Mouse (Mus musculus): ENCODE measurements around the gene Hic1. TPM values are rescaled to one million over a fixed set of nuclear protein-coding genes. Genes with fewer than 3 reads are reported as not detected.
A peak's percentile ranks its signal among the peaks of the same experiment; 100 is the strongest.

Hic1 gene
- polyA plus RNA-seq, 1 experiment from 2014 or later = 6.4 TPM

DNA sequence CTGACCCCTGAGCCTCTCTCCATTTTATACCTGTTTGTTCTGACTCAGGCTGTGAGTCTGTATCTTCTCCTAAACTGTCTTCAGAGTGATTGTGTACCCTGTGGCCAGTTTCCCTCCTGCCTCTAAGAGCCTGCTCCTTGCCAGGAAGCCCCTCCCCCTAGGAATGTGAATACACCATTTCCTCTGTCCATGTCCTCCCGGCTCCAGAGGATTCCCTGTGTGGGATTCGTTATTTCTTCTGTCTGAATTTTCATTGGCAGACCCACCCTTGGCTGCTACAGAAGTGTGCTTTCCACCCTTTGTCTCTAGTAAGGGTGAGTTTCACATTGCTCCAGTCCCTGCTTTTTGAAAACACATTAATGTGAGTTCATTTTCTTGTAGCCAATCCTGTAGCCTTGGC lies 35.4 kb downstream of the Hic1 start:
- Histone ChIP-seq H3K9me3 (ENCODE audit: control insufficient read depth, low read length) (no peaks in the 10 kb centered on the region), H3K27ac (replicated peaks in 1 of 2; ENCODE audit: control insufficient read depth in 1 of 2, insufficient read depth in 1 of 2, low read depth in 2 of 2, low read length in 2 of 2) (peak overlapping the region; percentile 69 to 77), H3K4me3 (ENCODE audit: control insufficient read depth in 1 of 2, insufficient read depth in 1 of 2, low read depth in 1 of 2, low read length in 2 of 2) (no peak overlapping the region), H3K27me3 (ENCODE audit: control insufficient read depth, insufficient read depth, low read length) (no peaks in the 10 kb centered on the region), H3K36me3 (ENCODE audit: control insufficient read depth, insufficient read depth, low read length) (0 out of 2 replicates have a peak, but pooled peaks cover 4% of the 10 kb centered on the region), H3K4me2 (ENCODE audit: low read length) (no peak overlapping the region), H3K9ac (ENCODE audit: low read length) (peak overlapping the region; percentile 48), H3K4me1 (ENCODE audit: control insufficient read depth in 2 of 2, insufficient read depth in 2 of 2, low read length in 2 of 2) (peaks cover 25 to 44% of the 10 kb centered on the region in 2 experiments)
- ATAC-seq (ENCODE audit: insufficient number of reproducible peaks, insufficient read depth, low FRiP score, low read depth) = peak; percentile 44; the same call in 1 of the 2 replicates
- WGBS = 3% methylated on average over 2 of the region's 2 CpGs

DNA sequence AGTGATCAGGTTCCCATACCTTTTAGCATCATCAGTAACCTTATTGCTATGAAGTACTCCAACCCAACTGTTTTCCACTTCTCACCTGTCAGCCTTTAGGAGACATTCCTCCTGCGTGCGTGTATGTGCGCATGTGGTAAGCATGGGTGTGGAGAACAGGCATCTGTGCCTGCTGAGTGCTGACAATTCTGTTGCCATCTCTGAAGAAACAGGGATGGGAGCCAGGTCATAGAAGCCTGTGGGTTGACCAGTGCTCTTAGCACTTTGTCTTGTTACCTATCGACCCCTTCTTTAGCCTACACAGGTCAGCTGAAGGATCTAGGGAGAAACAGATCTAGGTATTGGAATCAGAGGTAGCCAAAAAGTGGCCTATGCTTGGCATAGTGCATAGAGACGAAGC lies 35.9 kb downstream of the Hic1 start:
- H3K27ac ChIP-seq (replicated peaks in 1 of 2; ENCODE audit: control insufficient read depth in 1 of 2, insufficient read depth in 1 of 2, low read depth in 2 of 2, low read length in 2 of 2) = peak overlapping the region; percentile 69 to 77
- H3K9ac ChIP-seq (ENCODE audit: low read length) = peak overlapping the region; percentile 48
- no peaks in the 10 kb centered on the region for H3K27me3 ChIP-seq (ENCODE audit: control insufficient read depth, insufficient read depth, low read length)
- H3K9me3 ChIP-seq (ENCODE audit: control insufficient read depth, low read length) = no peaks in the 10 kb centered on the region
- no peak for ATAC-seq (ENCODE audit: insufficient number of reproducible peaks, insufficient read depth, low FRiP score, low read depth)
- H3K4me1 ChIP-seq (ENCODE audit: control insufficient read depth in 2 of 2, insufficient read depth in 2 of 2, low read length in 2 of 2) = peaks cover 20 to 38% of the 10 kb centered on the region in 2 experiments
- 80% methylated on average over 5 of the region's 5 CpGs for WGBS
- no peak overlapping the region for H3K4me2 ChIP-seq (ENCODE audit: low read length)
- 0 out of 2 replicates have a peak, but pooled peaks cover 4% of the 10 kb centered on the region for H3K36me3 ChIP-seq (ENCODE audit: control insufficient read depth, insufficient read depth, low read length)
- H3K4me3 ChIP-seq (ENCODE audit: control insufficient read depth in 1 of 2, insufficient read depth in 1 of 2, low read depth in 1 of 2, low read length in 2 of 2) = no peak overlapping the region

DNA sequence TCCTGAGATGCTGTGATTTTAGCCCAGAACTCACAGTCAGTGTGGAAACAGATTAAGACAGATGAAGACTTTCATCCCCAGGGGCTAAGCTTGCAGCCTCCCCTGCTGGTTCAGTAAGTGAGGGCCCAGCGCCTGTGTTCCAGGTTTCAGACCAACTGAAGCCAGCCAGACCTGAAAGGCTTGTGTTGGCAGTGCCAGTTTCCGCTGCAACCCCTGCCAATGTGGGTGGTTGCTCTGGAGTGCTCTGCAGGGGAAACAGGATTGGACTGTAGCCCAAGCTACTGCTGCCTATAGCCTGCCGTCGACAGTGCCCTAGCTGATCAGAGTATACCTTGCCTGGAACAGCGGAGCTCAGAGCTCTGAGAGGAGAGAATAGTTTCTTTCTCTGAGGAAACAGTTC lies 37.0 kb downstream of the Hic1 start:
- Histone ChIP-seq H3K9me3 (ENCODE audit: control insufficient read depth, low read length) (no peaks in the 10 kb centered on the region), H3K4me3 (ENCODE audit: control insufficient read depth in 1 of 2, insufficient read depth in 1 of 2, low read depth in 1 of 2, low read length in 2 of 2) (no peak overlapping the region), H3K27ac (replicated peaks in 1 of 2; ENCODE audit: control insufficient read depth in 1 of 2, insufficient read depth in 1 of 2, low read depth in 2 of 2, low read length in 2 of 2) (peak overlapping the region in 1 of 2 experiments; percentile 26; a peak in 1 of 4 replicates), H3K27me3 (ENCODE audit: control insufficient read depth, insufficient read depth, low read length) (no peaks in the 10 kb centered on the region), H3K36me3 (ENCODE audit: control insufficient read depth, insufficient read depth, low read length) (no peaks in the 10 kb centered on the region), H3K9ac (ENCODE audit: low read length) (no peak overlapping the region), H3K4me2 (ENCODE audit: low read length) (no peak overlapping the region), H3K4me1 (ENCODE audit: control insufficient read depth in 2 of 2, insufficient read depth in 2 of 2, low read length in 2 of 2) (peaks cover 16 to 31% of the 10 kb centered on the region in 2 experiments)
- peak; percentile 36; the same call in 1 of the 2 replicates for ATAC-seq (ENCODE audit: insufficient number of reproducible peaks, insufficient read depth, low FRiP score, low read depth)
- WGBS = 71% methylated on average over 5 of the region's 5 CpGs

DNA sequence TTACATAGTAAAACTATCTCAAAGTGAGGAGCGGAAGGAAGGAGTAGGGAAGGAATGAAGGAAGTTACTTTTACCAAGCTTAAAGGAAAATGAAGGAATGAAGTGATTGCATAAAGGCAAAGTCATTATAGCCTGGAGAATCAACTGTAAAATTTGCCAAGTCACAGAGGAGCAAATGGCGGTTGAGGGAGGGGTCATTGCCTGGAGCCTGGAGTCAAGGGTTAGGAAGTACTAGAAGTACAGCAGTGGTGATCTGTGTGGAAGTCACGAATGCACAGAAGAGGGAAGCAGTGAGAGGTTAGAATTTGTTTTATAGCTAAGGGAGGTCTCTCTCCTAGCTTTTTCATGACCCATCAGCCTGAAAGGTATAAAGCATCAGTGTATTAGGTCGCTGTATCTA lies 38.0 kb downstream of the Hic1 start:
- no peak overlapping the region for H3K27ac ChIP-seq (replicated peaks in 1 of 2; ENCODE audit: control insufficient read depth in 1 of 2, insufficient read depth in 1 of 2, low read depth in 2 of 2, low read length in 2 of 2)
- no peaks in the 10 kb centered on the region for H3K27me3 ChIP-seq (ENCODE audit: control insufficient read depth, insufficient read depth, low read length)
- H3K36me3 ChIP-seq (ENCODE audit: control insufficient read depth, insufficient read depth, low read length) = no peaks in the 10 kb centered on the region
- no peak for ATAC-seq (ENCODE audit: insufficient number of reproducible peaks, insufficient read depth, low FRiP score, low read depth)
- no peak overlapping the region for H3K4me3 ChIP-seq (ENCODE audit: control insufficient read depth in 1 of 2, insufficient read depth in 1 of 2, low read depth in 1 of 2, low read length in 2 of 2)
- peaks cover 14 to 22% of the 10 kb centered on the region in 2 experiments for H3K4me1 ChIP-seq (ENCODE audit: control insufficient read depth in 2 of 2, insufficient read depth in 2 of 2, low read length in 2 of 2)
- WGBS = 81% methylated on average over 4 of the region's 4 CpGs
- H3K4me2 ChIP-seq (ENCODE audit: low read length) = no peak overlapping the region
- no peaks in the 10 kb centered on the region for H3K9me3 ChIP-seq (ENCODE audit: control insufficient read depth, low read length)
- H3K9ac ChIP-seq (ENCODE audit: low read length) = no peak overlapping the region

DNA sequence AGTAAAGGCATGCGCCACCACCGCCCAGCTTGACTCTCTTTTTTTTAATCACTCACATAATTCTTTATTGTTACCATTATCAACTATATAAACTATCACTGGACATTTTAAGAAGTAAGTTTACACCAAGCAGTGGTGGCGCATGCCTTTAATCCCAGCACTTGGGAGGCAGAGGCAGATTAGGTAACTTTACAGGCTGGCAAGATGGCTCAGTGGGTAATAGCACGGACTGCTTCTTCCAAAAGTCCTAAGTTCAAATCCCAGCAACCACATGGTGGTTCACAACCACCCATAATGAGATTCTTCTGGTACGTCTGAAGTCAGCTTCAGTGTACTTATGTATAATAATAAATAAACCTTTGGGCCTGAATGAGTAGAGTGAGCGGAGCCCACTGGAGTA lies 39.8 kb downstream of the Hic1 start:
- Histone ChIP-seq H3K4me2 (ENCODE audit: low read length) (no peak overlapping the region), H3K4me1 (ENCODE audit: control insufficient read depth in 2 of 2, insufficient read depth in 2 of 2, low read length in 2 of 2) (peaks cover 11 to 13% of the 10 kb centered on the region in 2 experiments), H3K4me3 (ENCODE audit: control insufficient read depth in 1 of 2, insufficient read depth in 1 of 2, low read depth in 1 of 2, low read length in 2 of 2) (no peak overlapping the region), H3K27ac (replicated peaks in 1 of 2; ENCODE audit: control insufficient read depth in 1 of 2, insufficient read depth in 1 of 2, low read depth in 2 of 2, low read length in 2 of 2) (no peak overlapping the region), H3K9ac (ENCODE audit: low read length) (no peak overlapping the region), H3K27me3 (ENCODE audit: control insufficient read depth, insufficient read depth, low read length) (no peaks in the 10 kb centered on the region), H3K9me3 (ENCODE audit: control insufficient read depth, low read length) (no peaks in the 10 kb centered on the region), H3K36me3 (ENCODE audit: control insufficient read depth, insufficient read depth, low read length) (no peaks in the 10 kb centered on the region)
- 99% methylated on average over 6 of the region's 6 CpGs for WGBS
- no peak for ATAC-seq (ENCODE audit: insufficient number of reproducible peaks, insufficient read depth, low FRiP score, low read depth)

DNA sequence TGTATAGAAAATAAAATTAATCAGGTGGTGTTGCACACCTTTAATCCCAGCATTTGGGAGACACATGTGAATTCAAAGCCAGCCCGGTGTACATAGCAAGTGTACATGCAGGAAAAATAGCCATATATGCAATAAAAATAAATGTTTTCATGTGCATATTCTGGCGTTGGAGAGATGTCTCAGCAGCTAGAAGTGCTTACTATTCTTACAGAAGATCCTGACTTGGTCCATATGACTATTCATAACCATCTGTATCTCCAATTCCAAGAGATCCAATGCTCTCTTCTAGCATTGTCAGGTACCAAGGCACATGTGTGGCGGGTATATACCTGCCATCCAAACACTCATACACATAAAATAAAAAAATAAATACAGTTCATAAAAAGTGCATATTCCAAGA lies 42.9 kb downstream of the Hic1 start:
- 88% methylated on average over 3 of the region's 3 CpGs for WGBS
- Histone ChIP-seq H3K4me2 (ENCODE audit: low read length) (no peak overlapping the region), H3K27me3 (ENCODE audit: control insufficient read depth, insufficient read depth, low read length) (no peaks in the 10 kb centered on the region), H3K4me3 (ENCODE audit: control insufficient read depth in 1 of 2, insufficient read depth in 1 of 2, low read depth in 1 of 2, low read length in 2 of 2) (no peak overlapping the region), H3K9me3 (ENCODE audit: control insufficient read depth, low read length) (no peaks in the 10 kb centered on the region), H3K36me3 (ENCODE audit: control insufficient read depth, insufficient read depth, low read length) (no peaks in the 10 kb centered on the region), H3K27ac (replicated peaks in 1 of 2; ENCODE audit: control insufficient read depth in 1 of 2, insufficient read depth in 1 of 2, low read depth in 2 of 2, low read length in 2 of 2) (no peak overlapping the region), H3K4me1 (ENCODE audit: control insufficient read depth in 2 of 2, insufficient read depth in 2 of 2, low read length in 2 of 2) (no peaks in the 10 kb centered on the region), H3K9ac (ENCODE audit: low read length) (no peak overlapping the region)
- ATAC-seq (ENCODE audit: insufficient number of reproducible peaks, insufficient read depth, low FRiP score, low read depth) = no peak

DNA sequence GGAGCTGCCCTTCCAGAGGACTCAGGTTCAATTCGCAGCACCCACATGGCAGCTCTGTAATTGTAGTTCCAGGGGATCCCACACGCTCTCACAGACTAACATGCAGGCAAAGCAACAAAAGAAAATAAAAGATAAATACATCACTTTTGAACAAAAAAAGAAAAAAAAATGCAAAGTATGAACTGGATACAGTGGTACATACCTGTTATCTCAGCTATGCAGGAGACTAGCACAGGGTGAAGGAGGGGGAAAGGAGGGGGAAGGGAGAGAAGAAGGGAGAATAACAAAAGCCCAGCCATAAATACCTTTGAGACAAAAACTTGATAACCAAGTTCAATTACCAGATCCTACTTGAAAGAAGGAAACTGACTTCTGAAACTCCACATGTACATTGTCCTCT lies 44.9 kb downstream of the Hic1 start:
- Histone ChIP-seq H3K27ac (replicated peaks in 1 of 2; ENCODE audit: control insufficient read depth in 1 of 2, insufficient read depth in 1 of 2, low read depth in 2 of 2, low read length in 2 of 2) (no peak overlapping the region; a peak in 1 of 4 replicates), H3K9me3 (ENCODE audit: control insufficient read depth, low read length) (no peaks in the 10 kb centered on the region), H3K4me3 (ENCODE audit: control insufficient read depth in 1 of 2, insufficient read depth in 1 of 2, low read depth in 1 of 2, low read length in 2 of 2) (no peak overlapping the region), H3K4me1 (ENCODE audit: control insufficient read depth in 2 of 2, insufficient read depth in 2 of 2, low read length in 2 of 2) (peaks cover 3 to 16% of the 10 kb centered on the region in 2 experiments), H3K4me2 (ENCODE audit: low read length) (no peak overlapping the region), H3K27me3 (ENCODE audit: control insufficient read depth, insufficient read depth, low read length) (no peaks in the 10 kb centered on the region), H3K36me3 (ENCODE audit: control insufficient read depth, insufficient read depth, low read length) (no peaks in the 10 kb centered on the region), H3K9ac (ENCODE audit: low read length) (no peak overlapping the region)
- no peak for ATAC-seq (ENCODE audit: insufficient number of reproducible peaks, insufficient read depth, low FRiP score, low read depth)
- WGBS = 81% methylated on average over 2 of the region's 2 CpGs

DNA sequence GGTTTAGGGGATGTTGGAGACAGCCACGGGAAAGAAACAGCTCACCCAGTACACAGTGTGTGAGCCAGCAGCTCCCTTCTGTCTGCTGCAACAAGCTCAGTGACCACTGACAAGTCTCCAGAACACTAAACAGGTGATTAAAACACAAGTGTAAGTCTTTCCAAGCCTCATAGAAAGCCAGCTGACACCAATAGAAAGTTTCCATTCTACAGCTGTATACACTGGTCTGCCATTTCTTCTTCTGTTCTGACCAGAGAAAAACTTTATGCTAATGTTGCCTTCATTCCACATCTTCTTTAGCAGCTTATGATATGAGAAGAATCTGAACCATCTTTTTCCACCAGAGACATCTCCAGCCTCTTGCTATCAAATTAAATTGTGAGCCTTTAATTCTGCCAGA lies 48.0 kb downstream of the Hic1 start:
- ATAC-seq (ENCODE audit: insufficient number of reproducible peaks, insufficient read depth, low FRiP score, low read depth) = no peak
- Histone ChIP-seq H3K9ac (ENCODE audit: low read length) (no peak overlapping the region), H3K4me1 (ENCODE audit: control insufficient read depth in 2 of 2, insufficient read depth in 2 of 2, low read length in 2 of 2) (peaks cover 7 to 28% of the 10 kb centered on the region in 2 experiments), H3K9me3 (ENCODE audit: control insufficient read depth, low read length) (no peaks in the 10 kb centered on the region), H3K4me2 (ENCODE audit: low read length) (no peak overlapping the region), H3K27ac (replicated peaks in 1 of 2; ENCODE audit: control insufficient read depth in 1 of 2, insufficient read depth in 1 of 2, low read depth in 2 of 2, low read length in 2 of 2) (no peak overlapping the region), H3K36me3 (ENCODE audit: control insufficient read depth, insufficient read depth, low read length) (no peaks in the 10 kb centered on the region), H3K4me3 (ENCODE audit: control insufficient read depth in 1 of 2, insufficient read depth in 1 of 2, low read depth in 1 of 2, low read length in 2 of 2) (no peak overlapping the region), H3K27me3 (ENCODE audit: control insufficient read depth, insufficient read depth, low read length) (no peaks in the 10 kb centered on the region)
- 41% methylated on average over 1 of the region's 1 CpGs for WGBS

All from heart, embryonic 14.5 days (tissue).